Mouse (Mus musculus): ENCODE data around the gene Rundc3a.

Rundc3a gene

DNA sequence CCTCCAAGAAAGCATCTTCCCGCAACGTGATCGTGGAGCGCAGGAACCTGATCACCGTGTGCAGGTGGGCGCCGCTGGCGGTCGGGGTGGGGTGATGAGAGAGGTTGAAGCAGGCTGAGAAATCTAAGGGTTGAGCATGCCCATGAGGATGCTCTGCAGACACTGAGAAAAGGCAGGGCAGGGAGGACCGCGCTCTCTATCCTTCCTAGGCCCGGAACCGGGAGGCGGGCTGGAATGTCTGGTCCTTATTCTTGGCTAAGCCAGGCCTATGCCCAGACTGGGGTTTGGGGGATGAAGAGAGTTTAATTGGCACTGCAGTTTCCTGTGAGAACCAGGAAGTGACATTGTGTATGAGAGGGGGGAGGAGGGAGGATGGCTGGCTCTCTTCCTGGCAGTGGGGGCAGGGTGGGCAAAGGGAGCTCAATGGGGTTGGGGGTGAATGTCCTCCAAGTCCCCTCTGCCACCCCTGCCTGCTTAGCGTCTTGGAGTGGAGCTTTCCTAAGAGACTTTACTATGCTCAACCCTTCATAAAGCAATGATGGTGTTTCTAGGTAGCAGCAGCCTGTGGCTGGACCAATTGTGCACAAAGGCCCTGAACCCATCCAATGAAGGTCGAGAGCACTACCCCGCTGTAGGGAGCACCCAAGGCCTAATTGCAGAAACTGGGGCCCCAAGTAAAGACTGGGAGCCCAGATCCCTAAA is 667 bp downstream of the Rundc3a start:
- no peak for DNase-seq (ENCODE audit: extremely low spot score)

DNA sequence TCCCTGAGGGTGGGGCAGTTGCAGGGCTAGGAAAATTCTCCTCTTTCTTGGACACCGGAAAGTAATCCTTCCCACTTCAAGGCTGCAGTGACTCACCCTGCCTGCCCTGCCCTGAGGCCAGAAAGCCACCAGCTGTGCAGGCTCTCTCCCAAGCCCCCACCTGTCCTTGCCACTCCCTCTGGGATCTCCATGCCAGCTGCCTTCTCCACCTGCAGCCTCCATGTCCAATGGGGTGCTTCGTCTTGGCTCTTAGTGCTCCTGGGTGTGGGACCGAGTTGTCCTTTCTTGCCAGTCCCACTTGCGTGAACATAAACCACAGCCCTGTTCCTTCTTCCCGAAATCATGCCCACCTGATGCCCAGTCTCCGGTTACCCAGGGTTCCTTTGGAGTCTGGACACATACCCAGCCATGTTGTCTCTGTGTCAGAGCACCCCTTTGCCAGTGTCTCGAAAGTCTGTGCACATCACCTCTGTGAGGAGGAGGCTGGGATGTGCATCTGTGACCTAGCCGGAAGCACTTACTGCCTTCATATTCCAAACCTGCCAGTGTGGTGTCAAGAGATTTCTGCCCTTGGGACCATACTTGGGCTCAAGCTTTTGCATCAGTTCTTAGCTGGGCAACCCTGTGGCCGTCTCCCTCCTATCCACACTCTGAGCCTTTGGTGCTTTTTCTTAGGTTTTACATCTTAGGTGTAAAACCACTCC is 1.4 kb downstream of the Rundc3a start:
- no peak for DNase-seq (ENCODE audit: extremely low spot score)

DNA sequence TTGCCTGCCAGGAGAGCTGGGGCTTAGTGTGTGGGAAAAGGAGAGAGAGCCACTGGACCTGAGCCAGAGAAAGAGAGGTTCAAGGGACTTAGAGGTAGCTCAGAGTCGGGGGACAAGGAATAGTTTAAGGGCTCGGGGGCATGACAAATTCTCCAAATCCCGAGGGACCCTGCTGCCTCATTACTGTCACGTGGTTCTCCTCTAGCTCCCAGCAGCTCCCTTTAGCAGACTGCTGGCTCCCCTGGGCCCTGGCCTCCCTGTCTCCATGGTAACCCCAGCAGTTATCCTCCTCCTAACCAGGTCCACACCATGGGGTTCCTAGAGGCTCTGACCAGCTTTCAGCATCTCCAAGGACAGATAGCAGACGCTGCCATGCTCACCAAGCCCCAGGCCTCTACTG is 2.0 kb downstream of the Rundc3a start:
- DNase-seq (ENCODE audit: extremely low spot score): no peak

DNA sequence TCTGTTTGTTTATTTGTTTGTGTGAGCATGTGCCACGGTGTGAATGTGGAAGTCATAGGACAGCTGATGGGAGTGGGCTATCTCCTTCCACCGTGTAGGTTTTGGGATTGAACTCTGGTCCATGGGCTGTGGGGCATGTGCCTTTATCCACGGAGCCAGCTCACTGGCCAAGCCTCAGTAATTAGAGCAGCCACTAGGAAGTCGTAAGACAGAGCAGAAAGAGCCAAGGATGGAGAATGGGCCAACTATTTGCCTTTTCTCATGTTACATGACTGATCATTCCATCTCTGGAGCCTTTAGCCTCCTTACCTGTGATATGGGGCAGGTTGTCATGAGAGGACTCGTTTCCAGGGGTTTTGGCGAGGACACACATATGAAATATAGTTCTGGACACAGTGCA is 3.1 kb downstream of the Rundc3a start:
- no peak for DNase-seq (ENCODE audit: extremely low spot score)

DNA sequence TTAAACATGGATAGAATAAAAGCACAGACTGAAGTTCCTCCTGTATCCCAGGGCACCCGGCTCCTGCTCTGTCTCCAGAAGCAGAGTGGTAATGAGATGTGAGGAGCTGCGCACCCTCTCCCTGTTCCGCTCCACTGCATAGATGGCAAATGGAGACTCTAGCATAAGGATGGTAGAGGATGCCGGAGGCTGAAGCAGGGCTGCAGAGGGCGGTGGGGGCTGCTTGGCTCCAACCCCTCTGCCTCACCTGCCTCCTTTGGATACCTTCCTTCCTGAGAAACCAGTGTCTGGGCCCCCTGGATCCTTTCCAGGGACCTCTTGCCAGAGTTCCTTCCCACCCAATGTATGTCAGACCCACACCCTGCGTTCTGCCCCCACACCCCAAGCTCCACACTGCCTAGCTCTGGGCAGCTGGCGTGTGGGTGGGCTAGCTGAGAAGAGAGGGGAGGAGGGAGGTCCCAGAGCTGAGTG is 3.5 kb downstream of the Rundc3a start:
- no peak for DNase-seq (ENCODE audit: extremely low spot score)

DNA sequence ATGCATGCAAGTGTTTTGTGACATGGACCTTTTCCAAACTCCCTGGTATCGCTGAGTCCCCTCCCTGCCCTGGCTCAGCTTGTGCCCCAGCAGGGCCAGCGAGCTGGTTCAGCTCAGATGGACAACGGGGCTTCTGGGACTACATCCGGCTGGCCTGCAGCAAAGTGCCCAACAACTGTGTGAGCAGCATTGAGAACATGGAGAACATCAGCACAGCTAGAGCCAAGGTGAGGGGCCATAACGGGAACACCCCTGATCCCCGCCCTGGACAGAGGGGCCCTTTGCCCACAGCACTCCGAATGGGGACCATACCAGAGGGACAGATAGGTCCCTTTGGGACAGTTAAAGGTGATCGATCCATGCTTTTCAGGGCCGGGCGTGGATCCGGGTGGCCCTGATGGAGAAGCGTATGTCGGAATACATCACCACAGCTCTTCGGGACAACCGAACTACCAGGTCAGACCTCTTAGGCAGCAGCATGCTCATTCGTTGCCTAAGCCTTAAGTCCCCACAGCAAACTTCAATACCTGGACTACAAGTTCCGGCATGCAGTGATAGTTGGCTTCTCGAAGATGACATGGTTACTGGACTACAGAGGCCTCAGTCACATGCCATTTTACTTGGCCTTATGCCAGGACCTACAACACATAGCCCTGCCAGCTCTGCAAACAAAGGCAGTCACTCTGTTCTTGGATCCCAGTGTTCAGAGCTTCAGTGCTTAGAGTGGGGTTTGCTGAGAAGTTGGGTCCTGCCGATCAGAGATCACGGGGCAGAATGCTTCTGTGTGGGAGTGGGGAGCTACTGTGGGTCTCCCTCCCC is 5.0 kb downstream of the Rundc3a start:
- DNase-seq (ENCODE audit: extremely low spot score): no peak

DNA sequence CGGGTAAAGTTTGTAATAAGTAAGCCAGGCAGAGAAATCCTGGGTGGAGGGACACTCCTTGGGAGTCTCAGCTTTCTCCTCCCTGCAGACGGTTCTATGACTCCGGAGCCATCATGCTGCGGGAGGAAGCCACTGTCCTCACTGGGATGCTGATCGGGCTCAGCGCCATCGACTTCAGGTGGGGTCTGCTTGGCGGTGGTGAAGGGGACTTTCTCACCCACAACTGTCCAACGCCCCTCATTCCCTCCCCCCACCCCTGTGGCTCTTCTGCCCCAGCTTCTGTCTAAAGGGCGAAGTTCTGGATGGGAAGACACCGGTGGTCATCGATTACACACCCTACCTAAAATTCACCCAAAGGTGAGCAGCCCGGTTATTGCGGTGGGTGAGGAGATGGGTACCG is 5.9 kb downstream of the Rundc3a start:
- DNase-seq (ENCODE audit: extremely low spot score): no peak

DNA sequence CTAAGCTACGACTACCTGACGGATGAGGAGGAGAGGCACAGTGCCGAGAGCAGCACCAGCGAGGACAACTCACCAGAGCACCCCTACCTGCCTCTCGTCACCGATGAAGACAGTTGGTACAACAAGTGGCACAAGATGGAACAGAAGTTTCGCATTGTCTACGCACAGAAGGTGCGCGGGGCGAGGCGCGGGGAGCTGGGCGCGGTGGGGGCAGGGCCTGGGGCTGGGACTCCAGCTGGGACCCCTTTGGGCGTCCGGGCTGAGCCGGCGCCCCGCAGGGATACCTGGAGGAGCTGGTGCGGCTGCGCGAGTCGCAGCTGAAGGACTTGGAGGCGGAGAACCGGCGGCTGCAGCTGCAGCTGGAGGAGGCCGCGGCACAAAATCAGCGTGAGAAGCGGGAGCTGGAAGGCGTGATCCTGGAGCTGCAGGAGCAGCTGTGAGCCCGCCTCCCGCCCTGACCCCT is 6.4 kb downstream of the Rundc3a start:
- DNase-seq (ENCODE audit: extremely low spot score): no peak

DNA sequence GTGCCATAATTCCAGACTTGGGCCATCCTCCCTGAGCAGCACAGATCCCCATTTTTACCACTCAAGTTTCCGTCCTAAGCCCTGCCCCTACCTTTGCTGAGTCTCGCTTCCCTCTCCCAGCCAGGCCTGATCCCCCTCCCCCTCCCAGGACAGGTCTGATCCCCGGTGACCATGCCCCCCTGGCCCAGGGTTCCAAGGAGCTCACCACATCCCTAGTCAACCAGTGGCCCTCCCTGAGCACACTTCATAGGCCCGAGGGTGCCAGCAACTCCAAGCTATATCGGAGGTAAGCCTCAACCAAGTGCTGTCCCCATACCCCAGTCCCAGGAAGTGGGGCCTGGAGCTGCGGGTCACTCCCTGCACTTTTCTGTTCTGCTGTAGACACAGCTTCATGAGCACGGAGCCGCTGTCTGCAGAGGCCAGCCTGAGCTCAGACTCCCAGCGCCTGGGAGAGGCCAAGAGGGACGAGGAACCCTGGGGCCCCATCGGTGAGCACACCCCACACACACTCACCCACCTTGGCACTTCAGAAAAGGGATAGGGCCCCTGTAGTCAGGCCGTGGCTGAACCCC is 7.4 kb downstream of the Rundc3a start:
- no peak for DNase-seq (ENCODE audit: extremely low spot score)

DNA sequence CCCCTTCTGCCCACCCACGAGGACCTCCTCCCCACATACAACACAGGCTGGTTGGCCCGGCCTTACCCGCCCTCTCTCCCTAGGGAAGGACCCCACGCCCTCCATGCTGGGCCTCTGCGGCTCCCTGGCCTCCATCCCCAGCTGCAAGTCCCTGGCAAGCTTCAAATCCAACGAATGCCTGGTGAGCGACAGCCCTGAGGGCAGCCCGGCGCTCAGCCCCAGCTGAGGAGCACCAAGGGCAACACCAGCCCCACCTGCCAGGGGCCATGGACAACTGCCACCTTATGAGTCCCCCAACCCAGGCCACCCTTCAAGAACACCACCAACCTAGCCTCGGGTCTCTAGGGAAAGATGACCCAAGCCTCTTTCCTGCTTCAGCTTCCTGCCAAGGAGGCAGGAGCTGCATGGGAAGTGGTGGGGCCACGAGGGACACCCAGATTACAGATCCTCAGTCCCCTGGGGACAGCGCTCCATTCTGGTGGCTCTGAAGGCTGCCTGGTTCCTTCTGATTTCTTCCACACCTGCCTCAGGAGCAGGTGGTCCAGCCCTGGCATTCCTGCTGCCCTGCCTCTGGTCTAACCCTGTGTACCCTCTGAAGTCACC is 8.8 kb downstream of the Rundc3a start:
- no peak for DNase-seq (ENCODE audit: extremely low spot score)

DNA sequence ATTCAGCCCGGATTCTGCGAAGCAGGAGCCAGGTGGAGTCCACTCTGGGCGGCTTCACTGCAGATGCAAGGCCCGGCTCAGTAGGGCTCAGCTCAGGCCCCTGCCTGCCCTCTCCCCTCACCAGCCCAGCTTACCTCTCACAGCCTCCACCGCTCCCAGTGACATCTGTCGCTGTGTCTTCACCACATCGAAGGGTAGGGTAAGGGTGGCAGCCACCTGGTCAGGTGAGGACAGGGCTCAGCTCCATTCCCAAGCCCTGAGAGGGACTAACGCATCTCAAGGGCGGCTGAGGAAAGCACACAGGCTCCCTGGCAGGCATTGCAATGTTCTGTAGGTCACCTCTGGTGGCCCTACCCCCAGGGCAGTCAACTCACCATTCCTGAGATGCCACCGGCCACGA is 10.5 kb downstream of the Rundc3a start:
- DNase-seq (ENCODE audit: extremely low spot score): no peak

DNA sequence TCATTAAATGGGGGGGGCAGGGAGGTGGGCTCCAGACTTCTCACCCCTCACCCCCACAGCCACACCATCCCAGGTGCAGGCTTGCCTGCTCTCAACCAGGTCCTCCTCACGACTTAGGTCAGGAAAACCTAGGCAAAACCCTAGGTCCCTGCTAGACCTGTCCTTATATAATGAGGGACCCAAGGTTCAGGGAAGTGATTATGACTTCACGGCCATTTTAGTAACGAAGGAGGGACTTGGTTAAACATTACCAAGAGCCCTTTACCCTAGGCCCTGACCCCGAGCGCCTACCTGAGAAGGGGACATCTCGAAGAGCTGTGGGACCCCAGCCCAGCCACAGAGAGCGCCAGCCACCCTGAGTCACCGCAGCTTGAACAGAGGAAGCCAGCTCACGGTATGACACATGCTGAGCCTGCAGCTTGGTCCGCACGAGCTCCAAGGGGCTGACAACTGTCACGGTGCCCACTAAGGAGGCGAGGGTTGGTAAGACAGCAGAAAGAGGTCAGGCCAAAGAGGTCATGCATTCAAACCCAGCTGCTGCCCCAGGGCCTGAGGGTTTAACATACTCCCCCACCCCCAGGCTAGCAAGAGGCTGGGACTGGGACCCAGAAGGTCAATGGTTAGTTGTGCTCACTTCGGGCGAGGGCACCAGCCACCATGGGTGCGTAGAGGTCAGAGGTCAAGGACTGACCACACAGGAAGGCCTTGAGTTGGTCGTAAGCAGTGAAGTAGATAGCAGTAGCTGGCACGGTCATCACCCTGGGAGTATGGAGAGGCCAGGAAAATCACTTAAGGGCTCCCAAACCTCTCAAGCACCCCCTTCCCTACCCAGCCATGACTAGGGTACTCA is 11.2 kb downstream of the Rundc3a start:
- no peak for DNase-seq (ENCODE audit: extremely low spot score)

DNA sequence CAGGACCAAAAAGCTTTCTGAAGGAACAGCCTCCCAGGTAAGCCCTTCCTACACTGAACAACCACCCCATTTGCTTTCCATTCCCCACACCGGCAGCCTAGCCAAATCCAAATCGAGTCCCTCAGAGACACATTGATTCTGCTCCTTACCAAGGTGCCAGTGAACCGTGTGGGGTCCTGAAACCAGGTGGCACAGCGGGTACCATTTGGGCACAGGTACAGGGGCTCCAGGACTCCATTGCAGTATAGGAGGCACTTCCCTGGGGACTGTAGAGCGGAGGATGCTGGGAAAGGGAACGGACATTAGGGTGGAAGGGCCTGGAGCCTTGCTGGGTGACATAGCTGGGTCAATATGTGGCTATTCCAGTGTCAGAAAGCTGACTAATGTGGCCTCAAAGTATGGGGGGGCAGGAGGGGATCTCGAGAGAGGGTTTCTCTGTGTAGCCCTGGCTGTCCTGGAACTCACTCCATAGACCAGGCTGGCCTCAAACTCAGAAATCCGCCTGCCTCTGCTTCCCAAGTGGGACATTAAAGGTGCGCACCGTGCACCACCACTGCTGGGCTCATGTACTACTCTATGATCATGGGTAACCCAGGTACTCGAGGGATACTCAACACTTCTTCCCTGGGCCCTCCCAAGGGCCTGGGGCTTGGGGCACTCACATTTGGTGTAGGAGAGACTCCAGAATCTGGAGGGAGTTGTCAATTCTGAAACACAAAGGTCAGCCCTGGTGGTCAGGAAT is 12.5 kb downstream of the Rundc3a start:
- no peak for DNase-seq (ENCODE audit: extremely low spot score)

DNA sequence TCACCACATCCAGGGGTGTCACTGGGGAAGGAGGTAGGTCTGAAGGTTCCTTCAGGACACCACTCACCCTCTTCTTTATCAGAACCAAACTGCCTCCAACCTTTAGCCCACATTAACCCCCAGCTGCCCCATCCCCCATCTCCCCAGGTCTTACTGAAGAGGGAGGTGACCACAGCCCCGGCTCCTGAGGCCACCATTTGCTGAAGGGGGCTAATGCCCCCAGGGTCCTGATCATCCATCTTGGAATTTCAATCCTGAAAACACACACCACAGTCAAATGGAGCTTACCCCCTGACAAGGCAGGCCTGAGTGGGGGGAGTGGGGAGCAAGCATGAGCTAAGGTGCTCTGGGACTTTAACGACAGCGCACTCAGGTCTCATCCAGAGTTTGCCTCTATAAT is 13.2 kb downstream of the Rundc3a start:
- DNase-seq (ENCODE audit: extremely low spot score): no peak

DNA sequence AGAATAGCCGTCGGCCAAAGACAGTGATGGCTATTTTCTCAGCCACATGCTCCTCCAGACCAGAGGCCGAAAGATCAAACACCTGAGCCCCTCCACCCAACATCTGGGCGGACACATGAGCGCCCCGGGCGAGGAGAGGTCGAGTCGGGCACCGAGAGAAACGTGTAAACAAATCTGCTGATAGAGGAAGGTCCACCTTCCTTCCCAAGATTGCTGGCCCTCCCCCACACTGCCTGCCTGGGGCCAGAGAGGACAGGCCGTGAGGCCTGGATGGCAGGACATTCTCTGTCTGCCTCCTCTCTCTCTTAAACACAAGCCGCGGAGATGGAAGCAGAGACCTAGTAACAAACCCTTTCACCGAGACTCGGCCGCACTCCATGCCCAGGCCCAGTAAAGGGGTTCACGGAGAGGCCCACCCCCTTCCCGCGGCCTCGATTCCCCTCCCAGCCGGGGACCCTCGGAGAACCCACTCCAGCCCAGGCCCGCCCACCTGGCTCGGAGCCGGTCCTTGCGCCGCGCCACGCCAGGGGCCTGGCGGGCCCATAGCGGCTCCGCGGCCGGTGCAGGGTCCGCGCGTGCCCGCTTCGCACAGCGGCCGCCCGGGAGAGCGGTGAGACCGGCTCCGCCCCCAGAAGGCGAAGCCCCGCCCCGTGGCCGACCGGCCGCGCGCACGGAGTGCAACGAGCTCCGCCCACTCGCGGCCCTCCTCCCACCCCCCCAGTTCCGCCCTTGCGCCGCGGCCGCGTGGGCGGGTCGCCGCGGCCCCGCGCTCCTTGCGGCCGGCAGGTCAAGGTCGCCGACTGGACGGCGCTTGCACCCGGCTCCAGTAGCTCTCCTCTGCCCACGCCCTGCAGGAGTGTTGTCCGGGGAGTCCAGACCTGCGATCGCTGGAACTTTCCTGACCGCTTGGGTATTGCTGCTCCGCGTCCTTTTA is 14.0 kb downstream of the Rundc3a start:
- DNase-seq (ENCODE audit: extremely low spot score): peak; percentile 91

DNA sequence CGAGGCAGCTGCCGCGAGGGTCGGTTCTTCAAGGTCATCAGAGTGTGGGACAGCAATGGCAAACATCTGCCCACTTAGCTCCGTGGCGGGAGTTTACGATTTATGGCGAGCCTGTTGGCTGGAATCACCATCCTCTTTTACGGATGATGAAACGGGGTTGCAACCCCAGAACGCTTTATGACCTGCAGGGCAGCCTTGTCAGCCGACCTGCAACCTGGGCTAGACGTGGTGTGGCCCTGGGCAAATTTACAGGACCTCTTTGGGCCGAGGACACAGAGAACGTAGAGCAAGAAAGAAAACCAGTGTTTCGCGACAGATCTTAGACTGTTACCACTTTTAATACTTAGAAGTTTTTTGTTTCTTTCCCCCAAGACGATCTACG is 14.6 kb downstream of the Rundc3a start, which contains the start of gene Slc25a39:
Gene Slc25a39, minus strand, starts transcription at position 113 of the 382 bp plus-strand sequence.
- DNase-seq (ENCODE audit: extremely low spot score): no peak

DNA sequence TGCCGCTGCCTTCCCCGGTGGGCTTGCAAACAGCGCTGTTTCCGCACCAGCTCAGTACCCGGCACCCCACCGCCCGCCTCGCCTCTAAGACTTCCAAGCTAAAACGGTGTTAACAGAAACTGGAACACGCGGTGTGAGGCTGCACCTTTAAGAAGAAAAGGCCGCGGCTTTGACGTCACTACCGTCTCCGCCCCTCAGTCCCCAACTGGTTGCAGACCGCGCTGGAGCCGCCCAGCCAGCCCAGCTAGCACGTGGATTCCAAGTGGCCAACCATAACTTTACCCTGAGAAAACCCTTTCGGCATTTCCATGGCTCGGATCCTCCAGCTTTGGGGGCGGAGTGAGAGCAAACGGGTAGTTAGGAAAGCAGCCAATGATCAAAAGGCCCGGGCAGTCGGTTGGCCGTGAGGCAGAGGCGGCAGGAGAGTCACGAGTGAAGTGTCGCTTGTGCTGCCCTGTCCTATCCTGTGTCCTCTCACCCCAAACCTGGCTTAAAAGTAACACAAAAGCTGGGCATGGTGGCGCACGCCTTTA is 15.2 kb downstream of the Rundc3a start:
- DNase-seq (ENCODE audit: extremely low spot score): peak; percentile 96
